Mouse (Mus musculus): Measurements from ENCODE around the gene Gng12. TPM values are rescaled to one million over a fixed set of nuclear protein-coding genes. Genes with fewer than 3 reads are reported as not detected.

The Gng12 gene
- polyA plus RNA-seq, 1 experiment from 2014 or later, result 26.4 TPM

DNA sequence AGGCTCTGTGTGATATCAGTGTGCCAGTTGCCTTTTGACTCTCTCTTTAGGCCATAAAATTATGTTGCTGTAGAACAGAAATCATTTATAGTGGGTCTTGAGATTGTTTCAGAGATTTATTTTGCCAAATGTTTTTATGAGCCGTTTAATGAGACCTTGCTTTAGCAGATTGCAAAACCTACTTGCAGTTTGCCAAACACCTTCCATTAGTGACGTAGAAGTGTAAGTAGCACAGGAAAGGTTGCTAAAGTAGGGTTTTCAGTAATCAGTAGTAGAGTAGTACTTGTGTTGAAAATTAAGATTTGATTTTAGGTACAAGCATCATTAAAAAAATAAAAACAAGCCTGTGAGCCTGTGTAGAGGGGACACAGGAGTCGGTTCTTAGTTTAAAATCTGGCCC, 85.2 kb downstream of the Gng12 start:
- ATAC-seq (ENCODE audit: low read depth), result no peak
- Histone ChIP-seq H3K27me3 (no peaks in the 10 kb centered on the region), H3K36me3 (no peaks in the 10 kb centered on the region), H3K4me1 (replicated peaks) (peaks cover 57% of the 10 kb centered on the region), H3K9me3 (replicated peaks) (no peaks in the 10 kb centered on the region), H3K27ac (no peak overlapping the region), H3K4me2 (no peak overlapping the region), H3K4me3 (replicated peaks) (no peak overlapping the region), H3K9ac (no peak overlapping the region)
- 83% methylated on average over 3 of the region's 3 CpGs for WGBS (ENCODE audit: insufficient replicate concordance)
- DNase-seq, result no peak

DNA sequence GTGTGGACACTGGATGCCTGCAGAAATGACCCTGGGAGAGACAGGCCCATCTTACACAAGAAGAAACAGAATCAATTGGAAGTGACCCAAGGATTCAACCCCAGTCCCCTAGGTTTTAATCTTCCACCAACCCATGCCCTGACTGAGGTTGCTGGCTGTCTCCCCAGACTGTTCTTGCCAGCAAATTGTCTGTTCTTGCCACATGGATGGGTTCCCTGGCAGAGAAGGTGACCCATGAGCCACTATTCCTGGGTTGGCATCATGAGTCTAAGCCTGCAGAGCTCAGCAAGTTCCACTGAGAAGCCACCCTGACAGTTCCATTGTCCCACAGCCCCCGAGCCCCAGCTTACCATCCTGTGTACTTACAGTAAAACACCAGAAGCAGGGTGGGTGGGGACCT, 85.7 kb downstream of the Gng12 start:
- H3K4me1 ChIP-seq (replicated peaks), result peaks cover 62% of the 10 kb centered on the region
- H3K9ac ChIP-seq, result no peak overlapping the region
- H3K4me3 ChIP-seq (replicated peaks), result no peak overlapping the region
- no peaks in the 10 kb centered on the region for H3K9me3 ChIP-seq (replicated peaks)
- ATAC-seq (ENCODE audit: low read depth) (no peak), DNase-seq (no peak)
- H3K4me2 ChIP-seq, result no peak overlapping the region
- no peaks in the 10 kb centered on the region for H3K36me3 ChIP-seq
- WGBS (ENCODE audit: insufficient replicate concordance), result 67% methylated on average over 1 of the region's 1 CpGs
- no peak overlapping the region; the same call in 1 of the 2 replicates for H3K27ac ChIP-seq
- H3K27me3 ChIP-seq, result no peaks in the 10 kb centered on the region

DNA sequence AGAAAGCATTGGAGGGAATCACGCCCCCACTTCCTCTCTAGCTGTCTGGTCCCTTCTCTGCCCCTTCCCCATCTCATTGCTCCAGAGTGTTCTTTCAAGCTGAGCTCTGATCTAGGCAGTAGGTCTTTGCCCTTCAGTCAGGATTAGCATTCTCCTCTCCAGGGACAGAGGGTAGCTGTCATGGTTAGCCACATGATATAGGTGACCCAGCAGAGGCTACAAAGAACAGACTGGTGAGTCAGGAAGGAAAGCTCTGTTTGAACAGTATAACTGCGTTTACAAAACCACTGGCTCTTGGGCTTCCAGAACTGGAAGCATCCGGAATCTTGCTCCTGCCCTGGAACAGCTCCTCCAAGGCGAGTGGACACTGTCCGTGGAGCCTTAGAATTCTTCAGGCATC, 87.9 kb downstream of the Gng12 start:
- peaks cover 66% of the 10 kb centered on the region for H3K4me1 ChIP-seq (replicated peaks)
- 81% methylated on average over 5 of the region's 5 CpGs for WGBS (ENCODE audit: insufficient replicate concordance)

DNA sequence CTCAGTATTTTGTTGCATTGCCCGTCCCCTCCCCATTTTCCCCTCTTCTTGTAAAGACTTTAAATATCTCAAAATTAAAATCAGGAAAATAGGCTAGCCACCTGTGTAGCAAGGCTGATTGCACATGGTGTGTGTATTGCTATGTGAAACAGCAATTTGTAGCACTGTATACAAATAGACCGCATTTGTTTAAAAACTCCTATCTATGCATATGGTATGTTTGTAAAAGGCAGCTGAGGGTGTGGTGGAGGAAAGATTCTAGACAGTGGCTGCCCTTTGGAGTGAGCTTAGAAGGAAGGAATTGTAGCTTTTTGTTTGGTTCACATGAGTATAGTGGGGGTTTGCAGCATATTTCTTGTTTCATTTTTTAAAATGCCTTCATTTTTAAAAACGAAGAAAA, 88.5 kb downstream of the Gng12 start:
- 63% methylated on average over 3 of the region's 3 CpGs for WGBS (ENCODE audit: insufficient replicate concordance)
- Histone ChIP-seq H3K4me1 (replicated peaks) (peaks cover 67% of the 10 kb centered on the region), H3K4me2 (no peak overlapping the region), H3K9ac (no peak overlapping the region), H3K27ac (no peak overlapping the region), H3K27me3 (no peaks in the 10 kb centered on the region), H3K9me3 (replicated peaks) (no peaks in the 10 kb centered on the region), H3K36me3 (no peaks in the 10 kb centered on the region), H3K4me3 (replicated peaks) (no peak overlapping the region)
- ATAC-seq (ENCODE audit: low read depth) (no peak), DNase-seq (no peak)

More for the DNA sequence above, 87.9 kb downstream of the Gng12 start:
- Histone ChIP-seq H3K27me3 (no peaks in the 10 kb centered on the region), H3K9me3 (replicated peaks) (no peaks in the 10 kb centered on the region), H3K9ac (no peak overlapping the region), H3K27ac (no peak overlapping the region), H3K4me3 (replicated peaks) (no peak overlapping the region), H3K4me2 (no peak overlapping the region), H3K36me3 (no peaks in the 10 kb centered on the region)
- DNase-seq (no peak), ATAC-seq (ENCODE audit: low read depth) (no peak)

DNA sequence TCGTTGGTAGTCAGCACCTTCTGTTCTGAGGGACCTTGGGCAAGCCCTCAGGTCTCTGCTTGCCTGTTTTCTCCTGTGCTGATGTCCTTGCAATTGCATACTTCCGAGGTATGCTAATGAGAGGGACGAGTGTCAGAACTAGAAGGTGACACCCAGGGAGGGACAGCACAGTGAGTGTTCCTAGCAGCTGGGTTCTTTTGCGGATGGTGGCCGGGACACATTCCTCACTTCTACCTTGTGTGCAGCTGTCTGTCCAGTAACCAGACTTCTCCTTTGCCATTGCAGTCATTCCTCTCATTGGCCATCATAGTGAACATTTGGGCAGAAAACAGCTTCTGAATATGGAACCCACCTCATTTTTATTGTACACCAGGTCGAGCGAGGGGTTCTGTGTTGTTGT, 89.3 kb downstream of the Gng12 start:
- Histone ChIP-seq H3K4me2 (no peak overlapping the region), H3K27me3 (no peaks in the 10 kb centered on the region), H3K4me3 (replicated peaks) (no peak overlapping the region), H3K27ac (no peak overlapping the region), H3K4me1 (replicated peaks) (peaks cover 62% of the 10 kb centered on the region), H3K36me3 (no peaks in the 10 kb centered on the region), H3K9me3 (replicated peaks) (no peaks in the 10 kb centered on the region), H3K9ac (no peak overlapping the region)
- DNase-seq, result no peak
- ATAC-seq (ENCODE audit: low read depth), result no peak
- WGBS (ENCODE audit: insufficient replicate concordance), result 70% methylated on average over 7 of the region's 7 CpGs

DNA sequence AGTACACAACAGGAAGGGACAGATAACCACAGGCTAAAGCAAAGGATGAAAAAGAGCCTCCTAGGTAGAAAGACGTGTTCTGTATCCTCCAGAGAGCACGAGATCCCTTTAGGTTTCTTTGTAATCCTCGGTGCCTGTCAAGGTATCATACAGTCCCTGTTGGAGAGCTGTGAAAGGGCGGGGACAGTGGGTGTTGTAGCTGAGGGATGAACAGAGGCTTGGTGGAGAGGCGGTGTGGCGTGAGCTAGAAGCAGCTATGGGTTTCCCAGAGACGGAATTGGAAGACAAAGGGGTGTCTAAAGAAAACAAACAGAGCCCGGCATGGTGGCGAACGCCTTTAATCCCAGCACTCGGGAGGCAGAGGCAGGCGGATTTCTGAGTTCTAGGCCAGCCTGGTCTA, 89.9 kb downstream of the Gng12 start:
- Histone ChIP-seq H3K36me3 (no peaks in the 10 kb centered on the region), H3K27me3 (no peaks in the 10 kb centered on the region), H3K4me2 (no peak overlapping the region), H3K27ac (no peak overlapping the region), H3K4me1 (replicated peaks) (peaks cover 58% of the 10 kb centered on the region), H3K9ac (no peak overlapping the region), H3K4me3 (replicated peaks) (no peak overlapping the region), H3K9me3 (replicated peaks) (no peaks in the 10 kb centered on the region)
- ATAC-seq (ENCODE audit: low read depth) (no peak; the same call in 1 of the 2 replicates), DNase-seq (no peak)
- WGBS (ENCODE audit: insufficient replicate concordance), result 71% methylated on average over 12 of the region's 12 CpGs

DNA sequence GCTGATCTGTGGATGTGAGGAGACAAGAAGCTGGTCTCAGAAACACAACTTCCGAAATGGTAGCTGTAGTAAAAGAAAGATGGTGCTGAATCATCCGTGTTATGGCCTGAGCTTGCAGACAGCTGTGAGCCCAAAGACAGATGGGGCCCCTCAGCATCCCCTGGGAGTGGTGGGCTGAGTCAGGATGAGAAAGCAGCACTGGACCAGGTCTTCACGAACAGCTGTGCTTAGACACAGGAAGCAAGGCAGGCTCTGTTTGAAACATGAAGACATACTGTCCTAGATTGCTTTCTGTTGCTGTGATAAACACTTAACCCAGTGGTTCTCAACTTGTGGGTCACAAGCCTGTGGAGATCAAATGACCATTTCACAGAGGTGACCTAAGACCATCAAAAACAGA, 91.4 kb downstream of the Gng12 start:
- whole genome bisulfite sequencing (ENCODE audit: insufficient replicate concordance), result 36% methylated on average over 3 of the region's 3 CpGs
- Histone ChIP-seq H3K9ac (0 out of 2 replicates have a peak overlapping the region, but pooled peaks have one; percentile 0), H3K27me3 (no peaks in the 10 kb centered on the region), H3K4me2 (peak overlapping the region; percentile 41), H3K36me3 (no peaks in the 10 kb centered on the region), H3K9me3 (replicated peaks) (no peaks in the 10 kb centered on the region), H3K27ac (peak overlapping the region; percentile 82), H3K4me3 (replicated peaks) (no peak overlapping the region), H3K4me1 (replicated peaks) (peaks cover 58% of the 10 kb centered on the region)
- ATAC-seq (ENCODE audit: low read depth) (peak; percentile 95), DNase-seq (peak; percentile 71)

DNA sequence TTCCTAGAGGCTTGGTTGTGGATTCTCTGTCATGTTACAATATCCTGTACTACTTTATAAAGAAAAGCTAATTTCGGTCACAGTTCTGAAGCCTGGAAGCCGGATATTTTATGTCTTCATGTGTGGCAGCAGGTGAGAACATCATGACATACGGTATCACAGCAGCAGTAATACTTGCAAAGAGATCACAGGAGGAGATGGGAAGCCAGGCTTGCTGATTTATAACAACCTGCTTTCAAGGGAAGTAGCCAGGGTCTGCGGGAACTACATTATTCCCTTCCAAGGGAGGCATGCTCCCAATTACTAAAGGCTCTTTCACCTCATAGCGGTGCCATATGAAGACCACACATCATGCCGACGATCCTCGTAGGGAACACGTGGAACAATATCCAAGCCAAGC, 92.2 kb downstream of the Gng12 start:
- peak overlapping the region; percentile 82 for H3K27ac ChIP-seq
- 86% methylated on average over 9 of the region's 9 CpGs for WGBS (ENCODE audit: insufficient replicate concordance)

DNA sequence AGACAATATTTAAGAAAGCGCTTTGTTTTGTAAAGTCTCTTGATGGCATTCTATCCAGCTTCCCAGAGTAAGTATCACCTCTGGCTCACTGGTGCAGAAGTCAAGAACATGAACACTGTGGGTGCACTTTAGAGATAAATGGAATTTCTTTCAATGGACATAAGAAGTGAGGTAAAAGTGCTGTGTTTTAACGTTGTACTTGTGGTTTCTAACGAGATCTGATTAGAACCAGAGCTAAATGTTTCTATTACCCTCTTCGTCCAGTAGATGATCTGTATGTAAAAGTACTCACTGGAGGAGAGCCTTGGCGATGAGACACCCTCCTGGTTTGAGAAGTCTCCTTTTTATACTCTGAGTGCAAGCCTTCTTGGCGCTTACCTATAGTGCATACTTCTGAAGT, 92.8 kb downstream of the Gng12 start:
- H3K27ac ChIP-seq, result peak overlapping the region; percentile 53; the same call in 1 of the 2 replicates
- no peaks in the 10 kb centered on the region for H3K27me3 ChIP-seq
- H3K4me3 ChIP-seq (replicated peaks), result no peak overlapping the region
- ATAC-seq (ENCODE audit: low read depth) (0 out of 2 replicates have a peak, but pooled peaks have one; percentile 16), DNase-seq (no peak)
- no peak overlapping the region for H3K9ac ChIP-seq
- H3K36me3 ChIP-seq, result no peaks in the 10 kb centered on the region
- WGBS (ENCODE audit: insufficient replicate concordance), result 34% methylated on average over 6 of the region's 6 CpGs
- H3K4me1 ChIP-seq (replicated peaks), result peaks cover 58% of the 10 kb centered on the region
- H3K9me3 ChIP-seq (replicated peaks), result no peaks in the 10 kb centered on the region
- 0 out of 2 replicates have a peak overlapping the region, but pooled peaks have one; percentile 6 for H3K4me2 ChIP-seq

More for the DNA sequence above, 92.2 kb downstream of the Gng12 start:
- H3K9me3 ChIP-seq (replicated peaks), result no peaks in the 10 kb centered on the region
- ATAC-seq (ENCODE audit: low read depth), result no peak
- H3K36me3 ChIP-seq, result no peaks in the 10 kb centered on the region
- no peak for DNase-seq
- no peak overlapping the region for H3K4me3 ChIP-seq (replicated peaks)
- H3K4me1 ChIP-seq (replicated peaks), result peaks cover 58% of the 10 kb centered on the region
- no peak overlapping the region for H3K9ac ChIP-seq
- no peaks in the 10 kb centered on the region for H3K27me3 ChIP-seq
- H3K4me2 ChIP-seq, result no peak overlapping the region

DNA sequence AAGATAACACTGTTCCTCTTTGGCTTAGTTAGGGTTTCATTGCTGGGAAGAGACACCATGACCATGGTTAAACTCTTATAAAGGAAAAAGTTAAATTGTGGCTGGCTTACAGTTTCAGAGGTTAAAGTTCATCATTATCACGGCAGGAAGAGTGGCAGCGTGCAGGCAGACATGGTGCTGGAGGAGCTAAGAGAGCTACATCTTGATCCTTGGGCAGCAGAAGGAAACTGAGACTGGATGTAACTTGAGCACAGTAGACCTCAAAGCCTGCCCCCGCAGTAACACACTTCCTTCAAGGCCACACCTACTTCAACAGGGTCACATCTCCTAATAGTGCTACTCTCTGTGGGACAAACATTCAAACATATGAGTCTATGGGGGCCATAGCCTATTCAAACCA, 93.3 kb downstream of the Gng12 start:
- Histone ChIP-seq H3K27me3 (no peaks in the 10 kb centered on the region), H3K4me2 (no peak overlapping the region), H3K4me3 (replicated peaks) (no peak overlapping the region), H3K4me1 (replicated peaks) (peaks cover 54% of the 10 kb centered on the region), H3K27ac (peak overlapping the region; percentile 53), H3K36me3 (no peaks in the 10 kb centered on the region), H3K9me3 (replicated peaks) (no peaks in the 10 kb centered on the region), H3K9ac (no peak overlapping the region)
- WGBS (ENCODE audit: insufficient replicate concordance), result 22% methylated on average over 3 of the region's 3 CpGs
- no peak for ATAC-seq (ENCODE audit: low read depth)
- DNase-seq, result no peak

DNA sequence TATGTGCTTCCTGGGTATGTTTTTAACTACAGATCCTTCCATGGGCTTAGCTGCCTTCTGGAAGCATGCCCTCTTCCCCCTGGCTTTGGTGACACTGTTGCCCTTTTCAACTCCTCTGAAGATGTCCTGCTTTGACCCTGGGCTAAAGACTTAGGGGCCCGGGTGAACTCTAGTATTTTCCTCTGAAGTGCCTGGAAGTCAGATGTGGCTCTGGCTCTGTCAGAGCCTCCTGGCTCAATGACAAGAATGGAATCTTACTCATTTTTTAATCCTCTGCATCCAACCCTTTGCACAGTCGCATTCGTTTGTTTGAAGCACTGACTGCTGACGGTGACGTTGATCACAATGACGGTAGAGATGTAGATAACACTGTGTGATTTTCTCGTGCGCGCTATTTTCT, 96.0 kb downstream of the Gng12 start:
- no peaks in the 10 kb centered on the region for H3K36me3 ChIP-seq
- H3K4me3 ChIP-seq (replicated peaks), result no peak overlapping the region
- DNase-seq, result no peak
- no peak overlapping the region for H3K4me2 ChIP-seq
- H3K9me3 ChIP-seq (replicated peaks), result no peaks in the 10 kb centered on the region
- H3K9ac ChIP-seq, result no peak overlapping the region
- ATAC-seq (ENCODE audit: low read depth), result no peak
- no peak overlapping the region for H3K27ac ChIP-seq
- 69% methylated on average over 9 of the region's 9 CpGs for WGBS (ENCODE audit: insufficient replicate concordance)
- H3K4me1 ChIP-seq (replicated peaks), result peaks cover 27% of the 10 kb centered on the region
- no peaks in the 10 kb centered on the region for H3K27me3 ChIP-seq

DNA sequence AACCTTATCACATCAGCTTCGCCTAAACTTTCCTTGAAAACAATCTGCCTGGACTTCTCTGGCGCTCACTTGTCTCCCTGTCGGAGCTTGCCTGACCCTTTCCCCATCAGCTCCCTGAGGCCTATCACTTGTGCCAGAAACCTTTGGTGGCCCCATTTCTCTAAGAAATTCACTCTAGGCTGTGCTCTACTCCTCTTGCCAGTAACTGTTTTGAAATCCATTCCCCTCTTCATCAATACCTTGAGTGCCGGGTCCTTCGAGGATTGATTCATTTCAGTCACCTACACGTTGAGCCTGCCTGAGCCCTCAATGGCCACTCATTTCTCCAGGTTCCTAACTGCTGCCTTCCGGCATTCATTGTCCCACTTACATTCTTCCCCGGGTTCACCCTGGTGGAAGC, 96.6 kb downstream of the Gng12 start:
- no peak for ATAC-seq (ENCODE audit: low read depth)
- peaks cover 21% of the 10 kb centered on the region for H3K4me1 ChIP-seq (replicated peaks)
- H3K27ac ChIP-seq, result no peak overlapping the region
- no peak overlapping the region for H3K4me2 ChIP-seq
- no peak for DNase-seq
- H3K9ac ChIP-seq, result no peak overlapping the region
- H3K27me3 ChIP-seq, result no peaks in the 10 kb centered on the region
- H3K9me3 ChIP-seq (replicated peaks), result no peaks in the 10 kb centered on the region
- no peak overlapping the region for H3K4me3 ChIP-seq (replicated peaks)
- 69% methylated on average over 8 of the region's 8 CpGs for WGBS (ENCODE audit: insufficient replicate concordance)
- H3K36me3 ChIP-seq, result no peaks in the 10 kb centered on the region

All from liver, embryonic 13.5 days (tissue).